Comparison of ENCODE assay signal across 8 mouse cellular contexts in genomic region chr2:93126112-93126511, GRCm38 (mm10).
DNase-seq lines count a peak whose midpoint lies in the region; ATAC-seq lines count a peak whose summit lies in the region.

No protein-coding gene starts in this region.

- no peaks in the 10 kb centered on the region for H3K36me3 ChIP-seq in forebrain, embryonic 14.5 days (ENCODE audit: control insufficient read depth, insufficient read depth, low read length)
- no peaks in the 10 kb centered on the region for H3K36me3 ChIP-seq in forebrain, embryonic 11.5 days (ENCODE audit: control insufficient read depth, insufficient read depth, low read length)
- no peaks in the 10 kb centered on the region for H3K36me3 ChIP-seq in lung, embryonic 15.5 days
- no peaks in the 10 kb centered on the region for H3K36me3 ChIP-seq in hindbrain, embryonic 10.5 days
- no peaks in the 10 kb centered on the region for H3K36me3 ChIP-seq in midbrain, embryonic 14.5 days (ENCODE audit: control insufficient read depth, insufficient read depth, low read length)

- no peaks in the 10 kb centered on the region for H3K9me3 ChIP-seq in forebrain, embryonic 14.5 days (replicated peaks; ENCODE audit: control insufficient read depth, low read length)
- no peaks in the 10 kb centered on the region for H3K9me3 ChIP-seq in forebrain, embryonic 11.5 days (ENCODE audit: control insufficient read depth, low read length)
- H3K9me3 ChIP-seq in lung, embryonic 15.5 days: no peaks in the 10 kb centered on the region
- H3K9me3 ChIP-seq in hindbrain, embryonic 10.5 days: no peaks in the 10 kb centered on the region
- no peaks in the 10 kb centered on the region for H3K9me3 ChIP-seq in midbrain, embryonic 14.5 days (ENCODE audit: control insufficient read depth, low read length)

- no peaks in the 10 kb centered on the region; the same call in 1 of the 2 replicates for H3K4me1 ChIP-seq in forebrain, embryonic 14.5 days (ENCODE audit: control insufficient read depth, insufficient read depth, low read length)
- H3K4me1 ChIP-seq in forebrain, embryonic 11.5 days (replicated peaks; ENCODE audit: control insufficient read depth, insufficient read depth, low read length): no peaks in the 10 kb centered on the region; the same call in 1 of the 2 replicates
- peaks cover 8% of the 10 kb centered on the region for H3K4me1 ChIP-seq in lung, embryonic 15.5 days
- peaks cover 49% of the 10 kb centered on the region for H3K4me1 ChIP-seq in hindbrain, embryonic 10.5 days (replicated peaks)
- H3K4me1 ChIP-seq in midbrain, embryonic 14.5 days (ENCODE audit: control insufficient read depth, insufficient read depth, low read length): peaks cover 25% of the 10 kb centered on the region; the same call in 1 of the 2 replicates

- H3K27ac ChIP-seq in forebrain, embryonic 14.5 days (ENCODE audit: low read depth, low read length): peak overlapping the region; percentile 27; the same call in 1 of the 2 replicates
- no peak overlapping the region for H3K27ac ChIP-seq in forebrain, embryonic 11.5 days (ENCODE audit: low read depth, low read length)
- H3K27ac ChIP-seq in lung, embryonic 15.5 days: peak overlapping the region; percentile 31
- peak overlapping the region; percentile 77 for H3K27ac ChIP-seq in hindbrain, embryonic 10.5 days
- H3K27ac ChIP-seq in midbrain, embryonic 14.5 days (replicated peaks; ENCODE audit: low read depth, low read length): peak overlapping the region; percentile 71

- H3K27me3 ChIP-seq in forebrain, embryonic 14.5 days (replicated peaks; ENCODE audit: control insufficient read depth, insufficient read depth, low read length): no peaks in the 10 kb centered on the region
- no peaks in the 10 kb centered on the region for H3K27me3 ChIP-seq in forebrain, embryonic 11.5 days (ENCODE audit: control insufficient read depth, insufficient read depth, low read length)
- H3K27me3 ChIP-seq in lung, embryonic 15.5 days: no peaks in the 10 kb centered on the region
- peaks cover 7% of the 10 kb centered on the region; the same call in 1 of the 2 replicates for H3K27me3 ChIP-seq in hindbrain, embryonic 10.5 days (ENCODE audit: insufficient read depth, poor library complexity, severe bottlenecking)
- no peaks in the 10 kb centered on the region for H3K27me3 ChIP-seq in midbrain, embryonic 14.5 days (ENCODE audit: control insufficient read depth, insufficient read depth, low read length)

- ATAC-seq in forebrain, embryonic 14.5 days: no peak
- no peak for ATAC-seq in forebrain, embryonic 11.5 days (replicated peaks; ENCODE audit: low FRiP score)
- ATAC-seq in lung, embryonic 15.5 days (ENCODE audit: borderline replicate concordance, extremely low read depth, low FRiP score, low TSS enrichment): no peak
- no peak; the same call in 1 of the 2 replicates for ATAC-seq in midbrain, embryonic 14.5 days (ENCODE audit: low FRiP score, low TSS enrichment)

- H3K4me3 ChIP-seq in forebrain, embryonic 14.5 days (ENCODE audit: low read depth, low read length): no peak overlapping the region
- no peak overlapping the region for H3K4me3 ChIP-seq in forebrain, embryonic 11.5 days (ENCODE audit: low read depth, low read length)
- no peak overlapping the region for H3K4me3 ChIP-seq in lung, embryonic 15.5 days
- H3K4me3 ChIP-seq in hindbrain, embryonic 10.5 days: no peak overlapping the region
- no peak overlapping the region for H3K4me3 ChIP-seq in midbrain, embryonic 14.5 days (replicated peaks; ENCODE audit: low read depth, low read length)

- no peak overlapping the region for H3K9ac ChIP-seq in forebrain, embryonic 14.5 days (ENCODE audit: low read length)
- no peak overlapping the region for H3K9ac ChIP-seq in forebrain, embryonic 11.5 days (ENCODE audit: low read length)
- H3K9ac ChIP-seq in lung, embryonic 15.5 days: no peak overlapping the region
- H3K9ac ChIP-seq in midbrain, embryonic 14.5 days (replicated peaks; ENCODE audit: low read length): no peak overlapping the region

- WGBS in forebrain, embryonic 14.5 days: 56% methylated on average over 7 of the region's 7 CpGs
- WGBS in forebrain, embryonic 11.5 days: 70% methylated on average over 7 of the region's 7 CpGs
- WGBS in lung, embryonic 15.5 days: 62% methylated on average over 7 of the region's 7 CpGs
- 66% methylated on average over 7 of the region's 7 CpGs for WGBS in hindbrain, embryonic 10.5 days
- 54% methylated on average over 7 of the region's 7 CpGs for WGBS in midbrain, embryonic 14.5 days

- DNase-seq in forebrain, embryonic 14.5 days (ENCODE audit: low spot score): no peak
- no peak for DNase-seq in forebrain, embryonic 11.5 days (ENCODE audit: low spot score)
- DNase-seq in lung, postnatal 36 days: no peak
- no peak for DNase-seq in hindbrain, embryonic 10.5 days (ENCODE audit: low spot score)
- peak; percentile 49 for DNase-seq in midbrain, embryonic 14.5 days
- DNase-seq in urinary bladder, postnatal 10 days (ENCODE audit: low spot score): no peak
- DNase-seq in thymus, postnatal 36 days: no peak

- H3K4me2 ChIP-seq in forebrain, embryonic 14.5 days (ENCODE audit: low read length): no peak overlapping the region
- no peak overlapping the region for H3K4me2 ChIP-seq in forebrain, embryonic 11.5 days (ENCODE audit: low read depth, low read length, severe bottlenecking)
- no peak overlapping the region for H3K4me2 ChIP-seq in lung, embryonic 15.5 days
- H3K4me2 ChIP-seq in midbrain, embryonic 14.5 days (ENCODE audit: low read length): no peak overlapping the region
